Mouse (Mus musculus) kidney, adult 2 months (tissue): ENCODE data around the gene Cldn14.

Experiments
- CTCF ChIP-seq: fragments of 200-500 bp; conservative IDR thresholded peaks from 2 replicates; pipeline ENCODE4 v1.5.1; 2011; ENCODE audit warnings: low read depth, mild to moderate bottlenecking, control low read depth, low read length, moderate library complexity, mixed read lengths; ENCODE audit not compliant: insufficient read depth, insufficient read length
- POLR2A ChIP-seq: fragments of 200-500 bp; IDR thresholded peaks from one replicate; pipeline ENCODE4 v1.6.1; 2011; ENCODE audit warnings: low read depth, low read length, control low read depth

DNA sequence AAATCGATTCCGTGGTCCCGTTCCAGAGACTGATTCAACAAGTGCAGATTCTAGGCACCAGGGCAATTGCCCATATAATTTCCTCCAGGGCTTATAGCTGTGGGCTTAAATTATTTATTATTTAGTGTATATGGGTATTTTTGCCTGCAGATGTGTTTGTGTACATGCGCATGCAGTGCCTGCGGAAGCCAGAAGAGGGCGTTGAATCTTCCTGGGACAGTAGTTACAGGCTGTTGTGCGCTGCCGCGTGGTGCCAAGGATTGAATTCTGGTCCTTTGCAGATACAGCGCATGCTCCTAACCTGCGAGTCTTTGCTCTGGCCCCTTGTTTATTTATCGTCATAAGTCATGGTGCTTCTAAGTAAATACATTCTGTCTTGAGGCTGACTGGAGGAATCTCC lies 33.2 kb downstream of the Cldn14 start:
- TF ChIP-seq CTCF (no peak), POLR2A (no peak)
